Mouse (Mus musculus) stomach, embryonic 15.5 days (tissue): ENCODE results near the gene Clip2. TPM values are rescaled to one million over a fixed set of nuclear protein-coding genes. Genes with fewer than 3 reads are reported as not detected.
"Not testable (repeated sequence)": the region's sequence is repeated elsewhere in the genome, so short reads cannot be mapped to it uniquely, and the experiment has no call there.

Experiments
- ATAC-seq: fragments of 200-750 bp; cut with Nextera tagmentation; 2 replicates; pipeline ENCODE4 v1.8.0; 2017; ENCODE audit warnings: low read depth, moderate number of reproducible peaks, moderate TSS enrichment; ENCODE audit not compliant: insufficient read depth, low FRiP score
- H3K27ac ChIP-seq: fragments of 300-500 bp; sonication (generic); 2 replicates; pipeline ENCODE4 v1.5.1; 2015; ENCODE audit warnings: mild to moderate bottlenecking, inconsistent platforms
- H3K27me3 ChIP-seq: fragments of 300-500 bp; sonication (generic); replicated peaks from 2 replicates; pipeline ENCODE4 v1.6.1; 2015; ENCODE audit warnings: inconsistent platforms
- H3K36me3 ChIP-seq: fragments of 300-500 bp; sonication (generic); 2 replicates; pipeline ENCODE4 v1.6.1; 2015; ENCODE audit warnings: inconsistent platforms
- H3K4me1 ChIP-seq: fragments of 300-500 bp; sonication (generic); 2 replicates; pipeline ENCODE4 v1.6.1; 2015; ENCODE audit warnings: inconsistent platforms
- H3K4me2 ChIP-seq: fragments of 300-500 bp; sonication (generic); 2 replicates; pipeline ENCODE4 v1.6.1; 2015; ENCODE audit warnings: mild to moderate bottlenecking, inconsistent platforms
- H3K4me3 ChIP-seq: fragments of 300-500 bp; sonication (generic); replicated peaks from 2 replicates; pipeline ENCODE4 v1.5.1; 2015; ENCODE audit warnings: inconsistent platforms
- H3K9ac ChIP-seq: fragments of 300-500 bp; sonication (generic); 2 replicates; pipeline ENCODE4 v1.6.1; 2015; ENCODE audit warnings: inconsistent platforms
- H3K9me3 ChIP-seq: fragments of 300-500 bp; sonication (generic); 2 replicates; pipeline ENCODE4 v1.6.1; 2016; ENCODE audit warnings: inconsistent platforms
- WGBS: fragments of 180-500 bp; shearing (Covaris S2); methylation state at CpG from one replicate; pipeline ENCODE4 v1.1.7; 2015; 5-methylcytosine and 5-hydroxymethylcytosine counted together
- microRNA-seq: library from miRNA; unstranded; fragments of <30 nt; microRNA quantifications from one replicate; pipeline ENCODE4, GENCODE M21; 2016
- polyA plus RNA-seq: library from polyadenylated mRNA; unstranded; fragments of >200 nt; fragmentation: Nextera tagmentation; extraction: Ambion mirVana; gene quantifications from 2 replicates; pipeline ENCODE4 v1.2.1, GENCODE M21; 2015

Gene Clip2
- polyA plus RNA-seq, 1 experiment from 2014 or later = 2.9 TPM

GRCm38 (mm10) chr5:134446755-134447154 lies 105.5 kb downstream of the Clip2 start:
- WGBS = 85% methylated on average over 4 of the region's 4 CpGs
- not testable (repeated sequence) for H3K27ac ChIP-seq, H3K4me2 ChIP-seq, ATAC-seq, H3K9me3 ChIP-seq, H3K4me3 ChIP-seq, H3K27me3 ChIP-seq, H3K9ac ChIP-seq
- Histone ChIP-seq H3K4me1 (peaks cover 18% of the 10 kb centered on the region), H3K36me3 (peaks cover 13% of the 10 kb centered on the region)

GRCm38 (mm10) chr5:134445895-134446294 lies 106.3 kb downstream of the Clip2 start:
- Histone ChIP-seq H3K4me1 (peaks cover 18% of the 10 kb centered on the region), H3K27ac (peak overlapping the region; percentile 92), H3K36me3 (peaks cover 11% of the 10 kb centered on the region), H3K9ac (no peak overlapping the region), H3K9me3 (no peaks in the 10 kb centered on the region), H3K4me3 (no peak overlapping the region), H3K27me3 (no peaks in the 10 kb centered on the region), H3K4me2 (peak overlapping the region; percentile 10; the same call in 1 of the 2 replicates)
- WGBS = 12% methylated on average over 10 of the region's 10 CpGs
- no peak for ATAC-seq

DNA sequence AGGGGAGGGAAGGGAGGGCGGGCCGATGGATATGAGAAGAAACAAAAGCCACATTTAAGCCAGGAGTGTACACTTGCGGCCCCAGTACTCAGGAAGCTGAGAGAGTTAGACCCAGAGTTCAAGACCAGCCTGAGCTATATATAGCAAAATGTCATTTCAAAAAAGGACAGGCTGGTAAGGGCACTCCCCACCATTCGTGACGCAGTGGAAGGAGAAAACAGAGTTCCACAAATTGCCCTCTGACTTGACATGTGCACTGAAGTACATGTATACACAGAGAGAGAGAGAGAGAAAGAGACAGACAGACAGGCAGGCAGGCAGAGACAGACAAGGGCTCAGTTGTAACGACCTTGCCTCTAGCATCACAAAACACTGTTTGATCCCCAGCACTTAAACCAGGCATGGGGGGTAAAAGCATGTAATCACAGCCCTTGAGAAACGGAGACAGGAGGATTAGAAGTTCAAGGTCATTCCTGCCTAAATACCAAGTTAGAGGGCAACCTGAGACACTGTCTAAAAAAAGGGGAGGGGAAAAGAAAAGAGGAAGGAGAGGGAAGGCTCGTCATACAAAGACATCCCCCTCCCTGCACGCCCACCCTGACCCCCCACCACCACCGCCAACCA lies 106.9 kb downstream of the Clip2 start:
- H3K4me3 ChIP-seq = no peak overlapping the region
- H3K27ac ChIP-seq = peak overlapping the region; percentile 92
- peak overlapping the region; percentile 23 for H3K4me2 ChIP-seq
- H3K36me3 ChIP-seq = peaks cover 11% of the 10 kb centered on the region
- H3K4me1 ChIP-seq = peaks cover 23% of the 10 kb centered on the region
- 24% methylated on average over 10 of the region's 10 CpGs for WGBS
- no peaks in the 10 kb centered on the region for H3K27me3 ChIP-seq
- no peaks in the 10 kb centered on the region for H3K9me3 ChIP-seq
- ATAC-seq = peak; percentile 31; the same call in 1 of the 2 replicates
- H3K9ac ChIP-seq = no peak overlapping the region

DNA sequence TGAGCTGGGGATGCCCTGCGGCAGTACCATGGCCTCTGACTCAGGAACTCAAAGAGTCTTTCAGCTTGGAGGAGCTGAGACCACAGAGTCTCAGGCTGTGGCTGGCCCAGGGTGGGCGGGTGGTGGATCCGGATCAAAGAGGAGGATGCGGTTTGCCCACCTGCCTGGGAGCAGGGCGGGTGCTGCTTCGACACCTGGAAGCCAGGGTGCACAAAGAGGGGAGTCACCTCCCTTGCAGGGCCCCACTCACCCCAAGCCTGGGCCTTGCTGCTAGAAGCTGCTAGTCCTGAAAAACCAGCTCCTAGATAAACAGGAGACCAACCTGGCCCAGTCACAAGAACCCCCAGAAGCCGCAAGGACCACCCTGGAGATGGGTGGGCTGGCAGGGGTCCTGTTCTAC lies 107.8 kb downstream of the Clip2 start:
- peak; percentile 76 for ATAC-seq
- peak overlapping the region; percentile 24; the same call in 1 of the 2 replicates for H3K4me2 ChIP-seq
- 70% methylated on average over 7 of the region's 7 CpGs for WGBS

GRCm38 (mm10) chr5:134442066-134442465 lies 110.2 kb downstream of the Clip2 start:
- Histone ChIP-seq H3K9me3 (no peaks in the 10 kb centered on the region), H3K36me3 (peaks cover 11% of the 10 kb centered on the region), H3K4me3 (no peak overlapping the region), H3K4me1 (peaks cover 43% of the 10 kb centered on the region), H3K27ac (no peak overlapping the region; the same call in 1 of the 2 replicates), H3K9ac (no peak overlapping the region), H3K4me2 (no peak overlapping the region), H3K27me3 (no peaks in the 10 kb centered on the region)
- no peak for ATAC-seq
- WGBS = 92% methylated on average over 3 of the region's 3 CpGs

More for the DNA sequence above, 107.8 kb downstream of the Clip2 start:
- Histone ChIP-seq H3K9ac (no peak overlapping the region), H3K27ac (peak overlapping the region; percentile 92), H3K27me3 (no peaks in the 10 kb centered on the region), H3K4me3 (no peak overlapping the region), H3K9me3 (no peaks in the 10 kb centered on the region), H3K36me3 (peaks cover 11% of the 10 kb centered on the region), H3K4me1 (peaks cover 30% of the 10 kb centered on the region)

- H3K27ac ChIP-seq = no peak overlapping the region
- 55% methylated on average over 3 of the region's 3 CpGs for WGBS
- no peak overlapping the region for H3K4me3 ChIP-seq
- peaks cover 11% of the 10 kb centered on the region for H3K36me3 ChIP-seq
- peaks cover 48% of the 10 kb centered on the region for H3K4me1 ChIP-seq
- ATAC-seq = no peak
- no peak overlapping the region for H3K4me2 ChIP-seq
- H3K9ac ChIP-seq = no peak overlapping the region
- H3K27me3 ChIP-seq = no peaks in the 10 kb centered on the region
- no peaks in the 10 kb centered on the region for H3K9me3 ChIP-seq
Measured at GRCm38 (mm10) chr5:134441105-134441504, 111.1 kb downstream of the Clip2 start.

DNA sequence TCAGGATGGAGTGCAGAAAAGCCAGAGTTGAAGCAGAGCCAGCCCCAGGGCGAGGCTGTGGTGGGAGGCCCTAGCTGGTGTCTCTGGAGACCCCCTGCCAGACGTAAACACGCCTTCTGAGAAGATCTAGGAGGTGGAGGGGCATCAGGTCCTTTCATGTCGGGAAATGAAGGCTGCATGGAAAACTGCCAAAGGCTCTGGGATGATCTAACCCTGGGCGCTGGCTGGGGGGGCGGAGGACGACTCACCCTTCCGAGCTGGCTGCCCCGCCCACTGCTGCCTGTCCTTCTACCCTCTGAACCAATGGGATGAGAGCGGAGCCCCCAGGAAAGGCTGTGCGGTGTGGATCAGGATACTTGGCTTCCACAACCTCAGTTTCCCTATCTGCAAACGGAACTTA lies 112.1 kb downstream of the Clip2 start:
- Histone ChIP-seq H3K27ac (peak overlapping the region; percentile 23; the same call in 1 of the 2 replicates), H3K36me3 (peaks cover 11% of the 10 kb centered on the region), H3K4me2 (no peak overlapping the region), H3K9me3 (no peaks in the 10 kb centered on the region), H3K9ac (no peak overlapping the region), H3K27me3 (no peaks in the 10 kb centered on the region), H3K4me3 (no peak overlapping the region), H3K4me1 (peaks cover 44% of the 10 kb centered on the region)
- 59% methylated on average over 12 of the region's 12 CpGs for WGBS
- no peak; the same call in 1 of the 2 replicates for ATAC-seq

DNA sequence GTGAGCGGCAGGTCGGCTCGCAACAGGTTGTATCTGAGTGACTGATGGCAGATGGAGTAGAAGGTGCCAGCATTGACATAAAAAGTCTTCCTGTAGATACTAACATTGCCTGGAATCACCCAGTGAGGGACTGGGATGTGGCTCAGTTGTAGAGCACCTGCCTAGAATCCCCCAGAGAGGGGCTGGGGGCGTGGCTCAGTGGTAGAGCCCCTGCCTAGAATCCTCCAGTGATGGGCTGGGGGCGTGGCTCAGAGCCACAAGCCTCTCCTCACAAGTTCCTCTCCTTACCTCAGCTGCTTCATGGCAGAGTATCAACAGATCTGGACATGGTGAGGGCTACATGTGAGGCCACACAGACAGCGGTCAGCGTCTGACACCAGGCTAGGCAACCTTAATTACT lies 112.8 kb downstream of the Clip2 start:
- 93% methylated on average over 7 of the region's 7 CpGs for WGBS
- ATAC-seq = no peak
- peaks cover 39% of the 10 kb centered on the region for H3K4me1 ChIP-seq
- no peaks in the 10 kb centered on the region for H3K9me3 ChIP-seq
- no peak overlapping the region for H3K9ac ChIP-seq
- H3K36me3 ChIP-seq = peaks cover 11% of the 10 kb centered on the region
- H3K27ac ChIP-seq = no peak overlapping the region
- H3K27me3 ChIP-seq = no peaks in the 10 kb centered on the region
- H3K4me2 ChIP-seq = no peak overlapping the region
- no peak overlapping the region for H3K4me3 ChIP-seq

Small RNA genes lying within 50 kb of the gene (microRNA-seq; reads per million reads assigned to microRNA genes)
- gene Gm26340 (not detected), gene Mir7228 (not detected)

Other genes with a start within 250 kb of the Clip2 start
- 154 and 163 TPM in 2 replicates for gene Gtf2i, start 237.7 kb downstream of the Clip2 start, polyA plus RNA-seq
- gene Gtf2ird1, start 95.7 kb downstream of the Clip2 start, polyA plus RNA-seq = 83.6 and 90.8 TPM in 2 replicates
- 0.09 and 0.10 TPM in 2 replicates for gene Syna, start 7.7 kb upstream of the Clip2 start, polyA plus RNA-seq
- gene Rfc2, start 28.9 kb upstream of the Clip2 start, polyA plus RNA-seq = 257 and 262 TPM in 2 replicates
- gene Lat2, start 62.6 kb upstream of the Clip2 start, polyA plus RNA-seq = 3.0 and 4.0 TPM in 2 replicates
- 415 and 416 TPM in 2 replicates for gene Eif4h, start 87.1 kb upstream of the Clip2 start, polyA plus RNA-seq
- gene Limk1, start 136.2 kb upstream of the Clip2 start, polyA plus RNA-seq = 5.9 TPM in 2 replicates
- gene Eln, start 194.9 kb upstream of the Clip2 start, polyA plus RNA-seq = 88.3 and 92.2 TPM in 2 replicates